Mouse (Mus musculus): Measurements from ENCODE around the gene Amacr.

Amacr gene

GRCm38 (mm10) chr15:10990411-10990810, 8.9 kb downstream of the Amacr start:
- DNase-seq (ENCODE audit: low spot score in 2 of 2): no peak

- no peak for DNase-seq (ENCODE audit: low spot score in 2 of 2)
Observed at GRCm38 (mm10) chr15:10991566-10991965, 10.0 kb downstream of the Amacr start.

- DNase-seq (ENCODE audit: low spot score in 2 of 2): no peak
Observed at GRCm38 (mm10) chr15:10999832-11000231, 18.3 kb downstream of the Amacr start.

GRCm38 (mm10) chr15:11000421-11000820, 18.9 kb downstream of the Amacr start, which contains the start of gene Slc45a2:
TSS of gene Slc45a2 (plus strand) at chr15:11000721.
- DNase-seq (ENCODE audit: low spot score in 2 of 2): no peak

GRCm38 (mm10) chr15:11003791-11004190, 22.2 kb downstream of the Amacr start:
- DNase-seq (ENCODE audit: low spot score in 2 of 2): no peak

GRCm38 (mm10) chr15:11004646-11005045, 23.1 kb downstream of the Amacr start:
- DNase-seq (ENCODE audit: low spot score in 2 of 2): no peak

GRCm38 (mm10) chr15:11008756-11009155, 27.2 kb downstream of the Amacr start:
- no peak for DNase-seq (ENCODE audit: low spot score in 2 of 2)

GRCm38 (mm10) chr15:11010976-11011548, 29.5 kb downstream of the Amacr start:
- DNase-seq (ENCODE audit: low spot score in 2 of 2): no peak

- no peak for DNase-seq (ENCODE audit: low spot score in 2 of 2)
Observed at GRCm38 (mm10) chr15:11014931-11015330, 33.4 kb downstream of the Amacr start.

GRCm38 (mm10) chr15:11026801-11027561, 45.4 kb downstream of the Amacr start:
- no peak for DNase-seq (ENCODE audit: low spot score in 2 of 2)

- no peak for DNase-seq (ENCODE audit: low spot score in 2 of 2)
Observed at GRCm38 (mm10) chr15:11030188-11030587, 48.6 kb downstream of the Amacr start.

- no peak for DNase-seq (ENCODE audit: low spot score in 2 of 2)
Observed at GRCm38 (mm10) chr15:11035947-11036474, 54.5 kb downstream of the Amacr start.

GRCm38 (mm10) chr15:11036535-11037375, 55.2 kb downstream of the Amacr start:
- no peak for DNase-seq (ENCODE audit: low spot score in 2 of 2)

- no peak for DNase-seq (ENCODE audit: low spot score in 2 of 2)
Observed at GRCm38 (mm10) chr15:11037376-11037695, 55.8 kb downstream of the Amacr start.

- no peak for DNase-seq (ENCODE audit: low spot score in 2 of 2)
Observed at GRCm38 (mm10) chr15:11037711-11038110, 56.2 kb downstream of the Amacr start, which contains the start of gene Rxfp3. TSS of gene Rxfp3 (minus strand) at chr15:11037991.

GRCm38 (mm10) chr15:11038476-11038875, 56.9 kb downstream of the Amacr start:
- peak in 1 of 2 experiments; percentile 29 for DNase-seq (ENCODE audit: low spot score in 2 of 2)

- DNase-seq (ENCODE audit: low spot score in 2 of 2): no peak
Observed at GRCm38 (mm10) chr15:11040067-11040466, 58.5 kb downstream of the Amacr start.

GRCm38 (mm10) chr15:11041229-11041628, 59.7 kb downstream of the Amacr start:
- DNase-seq (ENCODE audit: low spot score in 2 of 2): no peak

GRCm38 (mm10) chr15:11042828-11043227, 61.3 kb downstream of the Amacr start:
- no peak for DNase-seq (ENCODE audit: low spot score in 2 of 2)
